Mouse (Mus musculus): ENCODE data around the gene Dnajb2. TPM values are rescaled to one million over a fixed set of nuclear protein-coding genes. Genes with fewer than 3 reads are reported as not detected.
A peak's percentile ranks its signal among the peaks of the same experiment; 100 is the strongest.
"Not testable (repeated sequence)": the region's sequence is repeated elsewhere in the genome, so short reads cannot be mapped to it uniquely, and the experiment has no call there.

The Dnajb2 gene
- total RNA-seq, 1 experiment from 2014 or later, result 39.7 TPM

DNA sequence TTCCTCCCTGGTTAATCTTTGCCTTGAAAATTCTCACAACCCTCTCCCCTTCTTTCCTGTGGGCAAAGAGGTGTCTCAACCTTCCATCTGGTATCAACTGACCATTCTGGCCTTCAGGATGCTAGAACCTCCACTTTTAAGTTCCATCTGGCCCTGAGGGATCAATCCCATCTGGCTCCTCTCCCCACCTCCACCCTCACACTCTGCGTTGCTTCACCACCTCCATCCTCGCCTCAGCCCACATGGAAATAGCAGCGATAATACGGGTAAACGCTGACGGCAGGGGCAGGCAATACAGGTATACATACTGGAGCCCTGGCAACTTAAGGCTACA is 18.3 kb upstream of the Dnajb2 start:
- no peak for ATAC-seq (ENCODE audit: extremely low read depth, insufficient number of reproducible peaks, low FRiP score, poor library complexity, severe bottlenecking)

- ATAC-seq (ENCODE audit: extremely low read depth, insufficient number of reproducible peaks, low FRiP score, poor library complexity, severe bottlenecking), result peak; percentile 37; the same call in 1 of the 2 replicates
Observed at GRCm38 (mm10) chr1:75218227-75219001, 17.8 kb upstream of the Dnajb2 start.

GRCm38 (mm10) chr1:75219078-75219477 is 17.1 kb upstream of the Dnajb2 start:
- ATAC-seq (ENCODE audit: extremely low read depth, insufficient number of reproducible peaks, low FRiP score, poor library complexity, severe bottlenecking), result peak; percentile 86

GRCm38 (mm10) chr1:75219531-75219930 is 16.7 kb upstream of the Dnajb2 start, which contains the start of gene Tuba4a:
TSS of gene Tuba4a (minus strand) at chr1:75219865.
- ATAC-seq (ENCODE audit: extremely low read depth, insufficient number of reproducible peaks, low FRiP score, poor library complexity, severe bottlenecking), result no peak

GRCm38 (mm10) chr1:75221538-75221937 is 14.7 kb upstream of the Dnajb2 start:
- no peak for ATAC-seq (ENCODE audit: extremely low read depth, insufficient number of reproducible peaks, low FRiP score, poor library complexity, severe bottlenecking)

GRCm38 (mm10) chr1:75222926-75223325 is 13.3 kb upstream of the Dnajb2 start:
- no peak for ATAC-seq (ENCODE audit: extremely low read depth, insufficient number of reproducible peaks, low FRiP score, poor library complexity, severe bottlenecking)

GRCm38 (mm10) chr1:75223532-75223931 is 12.7 kb upstream of the Dnajb2 start:
- ATAC-seq (ENCODE audit: extremely low read depth, insufficient number of reproducible peaks, low FRiP score, poor library complexity, severe bottlenecking), result no peak

GRCm38 (mm10) chr1:75225473-75225872 is 10.7 kb upstream of the Dnajb2 start:
- ATAC-seq (ENCODE audit: extremely low read depth, insufficient number of reproducible peaks, low FRiP score, poor library complexity, severe bottlenecking), result no peak

DNA sequence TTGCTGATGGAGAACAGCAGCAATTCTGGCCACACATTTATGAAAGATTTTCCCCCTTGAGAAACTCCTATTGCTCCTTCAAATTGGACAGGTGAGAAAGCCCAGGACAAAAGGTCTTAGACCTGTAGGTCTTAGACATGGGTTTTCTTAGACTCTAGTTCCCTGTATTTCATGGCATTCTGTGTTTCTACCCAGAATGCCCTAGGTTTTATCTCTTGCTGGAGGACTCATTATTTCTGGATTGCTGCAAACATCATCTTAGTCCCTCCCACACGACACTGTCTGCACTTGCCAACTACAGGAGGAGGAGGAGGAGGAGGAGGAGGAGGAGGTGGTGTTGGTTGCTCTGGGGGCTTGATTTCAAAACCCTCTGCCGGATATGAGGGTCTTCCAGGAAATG is 10.1 kb upstream of the Dnajb2 start:
- no peak for ATAC-seq (ENCODE audit: extremely low read depth, insufficient number of reproducible peaks, low FRiP score, poor library complexity, severe bottlenecking)

GRCm38 (mm10) chr1:75227653-75228052 is 8.6 kb upstream of the Dnajb2 start:
- no peak for ATAC-seq (ENCODE audit: extremely low read depth, insufficient number of reproducible peaks, low FRiP score, poor library complexity, severe bottlenecking)

DNA sequence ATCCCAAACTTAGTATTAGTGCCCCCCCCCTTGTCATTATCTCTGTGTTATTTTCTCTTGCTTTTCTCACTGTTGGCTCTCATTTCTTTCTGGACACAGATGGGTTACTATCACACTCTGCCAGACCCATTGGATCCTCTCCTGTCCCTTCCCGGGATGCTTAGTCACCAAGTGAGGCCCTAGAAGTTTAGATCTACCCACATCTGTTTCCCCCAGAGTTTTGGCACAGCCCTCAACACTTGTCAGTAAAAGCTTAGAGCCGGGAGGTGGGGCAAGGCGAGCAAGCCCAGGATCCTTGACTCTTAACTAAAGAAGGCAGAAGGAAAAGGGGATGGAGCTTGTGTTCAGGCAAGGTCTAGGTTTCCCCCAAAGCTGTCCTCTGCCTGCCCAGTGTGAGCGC is 7.0 kb upstream of the Dnajb2 start:
- ATAC-seq (ENCODE audit: extremely low read depth, insufficient number of reproducible peaks, low FRiP score, poor library complexity, severe bottlenecking), result no peak

GRCm38 (mm10) chr1:75230335-75230994 is 5.7 kb upstream of the Dnajb2 start:
- no peak for ATAC-seq (ENCODE audit: extremely low read depth, insufficient number of reproducible peaks, low FRiP score, poor library complexity, severe bottlenecking)

DNA sequence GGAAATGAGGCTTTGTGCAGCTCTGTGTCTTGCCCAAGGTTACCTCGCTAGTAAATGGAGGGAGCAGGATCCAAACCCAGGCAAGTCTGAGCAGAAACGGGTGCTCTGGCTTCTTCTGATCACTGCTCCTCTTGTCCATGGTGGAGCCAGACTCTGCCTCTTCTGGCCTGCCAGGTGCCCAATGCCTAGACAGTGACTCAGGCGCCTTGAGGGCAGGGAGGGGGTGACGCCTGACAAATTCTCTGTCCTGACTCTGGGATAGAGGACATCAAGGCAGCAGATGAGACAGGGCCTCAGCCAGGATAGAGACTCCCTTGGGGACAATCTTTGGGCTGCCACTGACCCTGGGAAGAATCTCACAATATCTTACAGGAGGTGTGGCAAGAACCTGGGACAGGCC is 5.0 kb upstream of the Dnajb2 start:
- no peak for ATAC-seq (ENCODE audit: extremely low read depth, insufficient number of reproducible peaks, low FRiP score, poor library complexity, severe bottlenecking)

DNA sequence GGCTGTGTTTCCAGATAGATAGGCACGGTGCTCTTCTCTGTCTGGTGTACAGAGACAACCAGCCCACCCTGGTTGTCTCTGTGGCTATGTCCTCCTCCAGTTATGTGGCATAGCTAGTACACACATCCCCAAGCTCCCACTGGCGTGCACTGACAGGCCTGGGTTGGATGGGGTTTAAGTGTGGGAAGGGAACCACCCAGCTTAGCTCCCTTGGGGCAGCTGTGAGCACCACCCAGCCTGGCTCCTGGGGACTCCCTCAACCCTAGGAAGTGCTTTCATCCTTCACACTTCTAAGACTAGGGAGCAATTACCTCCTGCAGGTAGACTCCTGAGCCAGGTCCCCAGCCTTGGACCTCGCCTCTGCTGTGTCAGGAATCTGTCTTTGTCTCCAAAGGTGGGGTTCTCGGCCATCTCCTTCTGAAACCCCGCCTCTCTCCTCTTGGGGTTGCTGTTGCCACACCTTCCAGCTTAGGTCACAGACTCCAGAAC is 4.5 kb upstream of the Dnajb2 start, which contains the start of gene A630095N17Rik:
Gene A630095N17Rik, minus strand, starts transcription at position 439 of the 489 bp plus-strand sequence.
- ATAC-seq (ENCODE audit: extremely low read depth, insufficient number of reproducible peaks, low FRiP score, poor library complexity, severe bottlenecking), result no peak

DNA sequence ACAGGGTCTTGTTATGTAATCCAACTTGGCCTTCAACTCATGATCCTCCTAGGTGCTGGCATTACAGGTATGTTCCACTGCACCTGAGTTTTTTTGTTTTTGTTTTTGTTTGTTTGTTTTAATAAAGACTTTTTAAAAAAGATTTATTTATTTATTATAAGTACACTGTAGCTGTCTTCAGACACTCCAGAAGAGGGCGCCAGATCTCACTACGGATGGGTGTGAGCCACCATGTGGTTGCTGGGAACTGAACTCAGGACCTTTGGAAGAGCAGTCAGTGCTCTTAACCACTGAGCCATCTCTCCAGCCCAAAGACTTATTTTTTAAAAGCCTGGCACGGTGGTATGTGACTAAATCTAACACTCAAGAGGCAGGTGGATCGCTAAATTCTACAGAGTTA is 3.7 kb upstream of the Dnajb2 start:
- not testable (repeated sequence) for ATAC-seq (ENCODE audit: extremely low read depth, insufficient number of reproducible peaks, low FRiP score, poor library complexity, severe bottlenecking)

DNA sequence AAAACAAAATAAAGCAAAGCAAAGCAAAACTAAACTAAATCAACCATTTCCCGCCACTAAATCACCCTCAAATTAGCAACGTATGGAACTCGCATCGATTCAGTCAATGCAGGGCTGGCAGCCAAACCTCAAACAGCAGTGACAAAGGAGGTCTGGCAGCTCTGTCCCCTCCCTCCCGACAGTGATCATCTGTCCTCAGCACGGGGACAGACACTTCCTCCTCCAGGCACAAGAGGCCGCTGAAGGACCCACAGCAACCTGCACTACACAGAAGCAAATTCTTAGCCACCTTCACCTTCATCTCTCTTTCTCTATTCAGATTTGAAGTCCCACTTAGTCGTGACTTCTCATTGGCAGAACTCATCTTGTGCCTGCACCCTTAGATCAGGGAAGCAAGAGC is 1.6 kb upstream of the Dnajb2 start:
- ATAC-seq (ENCODE audit: extremely low read depth, insufficient number of reproducible peaks, low FRiP score, poor library complexity, severe bottlenecking), result peak; percentile 75

DNA sequence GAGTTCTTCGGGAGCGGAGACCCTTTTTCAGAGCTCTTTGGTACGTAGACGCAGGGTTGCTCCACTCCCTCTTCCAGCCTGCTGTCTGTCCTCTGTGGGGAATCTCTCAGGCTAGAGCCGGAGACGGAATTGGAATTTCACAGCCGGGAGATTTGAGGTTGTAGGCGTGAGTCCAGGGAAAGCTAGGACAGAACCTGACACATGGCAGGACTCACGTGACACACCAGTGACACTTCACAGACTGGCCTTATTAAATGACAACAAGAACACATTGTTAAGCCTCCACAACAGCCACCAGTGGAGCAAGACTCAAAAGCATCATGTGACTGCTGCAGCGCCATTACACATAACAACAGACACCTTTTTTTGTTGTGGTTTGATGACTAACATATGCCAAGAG is 3.4 kb downstream of the Dnajb2 start:
- no peak for ATAC-seq (ENCODE audit: extremely low read depth, insufficient number of reproducible peaks, low FRiP score, poor library complexity, severe bottlenecking)

GRCm38 (mm10) chr1:75243411-75243810 is 7.2 kb downstream of the Dnajb2 start:
- ATAC-seq (ENCODE audit: extremely low read depth, insufficient number of reproducible peaks, low FRiP score, poor library complexity, severe bottlenecking), result no peak

- no peak for ATAC-seq (ENCODE audit: extremely low read depth, insufficient number of reproducible peaks, low FRiP score, poor library complexity, severe bottlenecking)
Observed at GRCm38 (mm10) chr1:75244175-75244826, 8.1 kb downstream of the Dnajb2 start.

GRCm38 (mm10) chr1:75244836-75245235 is 8.6 kb downstream of the Dnajb2 start:
- peak; percentile 37; the same call in 1 of the 2 replicates for ATAC-seq (ENCODE audit: extremely low read depth, insufficient number of reproducible peaks, low FRiP score, poor library complexity, severe bottlenecking)
